Mouse (Mus musculus) midbrain, embryonic 11.5 days (tissue): ENCODE data around the gene Brap. TPM values are rescaled to one million over a fixed set of nuclear protein-coding genes. Genes with fewer than 3 reads are reported as not detected.
"Not testable (repeated sequence)": the region's sequence is repeated elsewhere in the genome, so short reads cannot be mapped to it uniquely, and the experiment has no call there.

ENCODE experiments used
- ATAC-seq: fragments of 200-750 bp; cut with Nextera tagmentation; 2 replicates; pipeline ENCODE4 v1.8.0; 2017; ENCODE audit warnings: moderate TSS enrichment, moderate library complexity; ENCODE audit not compliant: low FRiP score
- DNase-seq: peaks from one replicate; pipeline ENCODE4 v3.0.0; 2015; ENCODE audit warnings: low spot score; ENCODE audit errors: missing footprints
- H3K27ac ChIP-seq: fragments of 300-500 bp; sonication (generic); 2 replicates; pipeline ENCODE4 v1.5.1; 2014; ENCODE audit warnings: low read depth, low read length
- H3K27me3 ChIP-seq: fragments of 300-500 bp; sonication (generic); 2 replicates; pipeline ENCODE4 v1.6.1; 2014; ENCODE audit warnings: mild to moderate bottlenecking, low read length, moderate library complexity, mixed read lengths; ENCODE audit not compliant: control insufficient read depth, insufficient read depth
- H3K36me3 ChIP-seq: fragments of 300-500 bp; sonication (generic); 2 replicates; pipeline ENCODE4 v1.6.1; 2014; ENCODE audit warnings: mild to moderate bottlenecking, low read length, moderate library complexity, mixed read lengths; ENCODE audit not compliant: control insufficient read depth, insufficient read depth
- H3K4me1 ChIP-seq: fragments of 300-500 bp; sonication (generic); 2 replicates; pipeline ENCODE4 v1.6.1; 2014; ENCODE audit warnings: low read length; ENCODE audit not compliant: control insufficient read depth, insufficient read depth
- H3K4me2 ChIP-seq: fragments of 300-500 bp; sonication (generic); 2 replicates; pipeline ENCODE4 v1.6.1; 2014; ENCODE audit warnings: mild to moderate bottlenecking, moderate library complexity
- H3K4me3 ChIP-seq: fragments of 300-500 bp; sonication (generic); 2 replicates; pipeline ENCODE4 v1.5.1; 2014; ENCODE audit warnings: low read depth, low read length
- H3K9ac ChIP-seq: fragments of 300-500 bp; sonication (generic); 2 replicates; pipeline ENCODE4 v1.6.1; 2014; ENCODE audit warnings: low read length
- H3K9me3 ChIP-seq: fragments of 300-500 bp; sonication (generic); 2 replicates; pipeline ENCODE4 v1.6.1; 2016; ENCODE audit warnings: low read length; ENCODE audit not compliant: control insufficient read depth
- WGBS: fragments of 180-500 bp; shearing (Covaris S2); extraction: QIAGEN DNeasy Blood & Tissue Kit; methylation state at CpG from one replicate; pipeline ENCODE4 v1.1.7; 2014; 5-methylcytosine and 5-hydroxymethylcytosine counted together
- polyA plus RNA-seq: library from polyadenylated mRNA; unstranded; fragments of >200 nt; fragmentation: Nextera tagmentation; extraction: Ambion mirVana; gene quantifications from 2 replicates; pipeline ENCODE4 v1.2.1, GENCODE M21; 2014

Brap gene
- polyA plus RNA-seq, 1 experiment from 2014 or later, result 43.0 TPM

- 83% methylated on average over 7 of the region's 7 CpGs for WGBS
- Histone ChIP-seq H3K9me3 (no peaks in the 10 kb centered on the region), H3K27ac (no peak overlapping the region), H3K9ac (no peak overlapping the region), H3K4me2 (no peak overlapping the region), H3K27me3 (no peaks in the 10 kb centered on the region), H3K4me3 (no peak overlapping the region), H3K4me1 (no peaks in the 10 kb centered on the region), H3K36me3 (0 out of 2 replicates have a peak, but pooled peaks cover 3% of the 10 kb centered on the region)
- DNase-seq, result no peak
- no peak for ATAC-seq
These were observed 30.3 kb downstream of the Brap start for GRCm38 (mm10) chr5:121690482-121691211.

- not testable (repeated sequence) for H3K4me1 ChIP-seq, H3K27me3 ChIP-seq, H3K4me2 ChIP-seq, H3K9ac ChIP-seq, H3K4me3 ChIP-seq, H3K36me3 ChIP-seq, H3K27ac ChIP-seq, H3K9me3 ChIP-seq, ATAC-seq, DNase-seq
- WGBS, result 90% methylated on average over 7 of the region's 7 CpGs
These were observed 31.1 kb downstream of the Brap start for GRCm38 (mm10) chr5:121691436-121691835.

DNA sequence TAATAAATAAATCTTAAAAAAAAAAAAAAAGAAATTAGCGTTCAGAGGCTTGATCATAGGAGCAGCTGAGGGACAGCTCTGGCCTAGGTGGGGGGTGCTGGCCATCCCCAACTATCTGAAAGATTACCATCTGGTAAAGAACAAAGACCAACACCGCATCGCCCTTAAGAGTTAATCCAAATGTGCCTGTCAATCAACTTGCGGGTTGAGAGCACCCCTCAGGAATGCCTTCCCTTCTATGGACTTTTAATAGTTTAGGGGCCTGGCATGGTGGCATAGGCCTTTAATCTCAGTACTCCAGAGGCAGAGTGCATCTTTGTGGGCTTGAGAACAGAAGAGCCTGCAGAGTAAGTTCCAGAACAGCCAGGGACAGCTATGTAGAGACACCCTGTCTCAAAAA is 32.5 kb downstream of the Brap start:
- Histone ChIP-seq H3K27ac (no peak overlapping the region), H3K9ac (no peak overlapping the region), H3K9me3 (no peaks in the 10 kb centered on the region), H3K27me3 (no peaks in the 10 kb centered on the region), H3K4me1 (no peaks in the 10 kb centered on the region), H3K4me3 (no peak overlapping the region), H3K4me2 (no peak overlapping the region), H3K36me3 (no peaks in the 10 kb centered on the region)
- DNase-seq, result no peak
- ATAC-seq, result no peak
- WGBS, result 85% methylated on average over 4 of the region's 4 CpGs

DNA sequence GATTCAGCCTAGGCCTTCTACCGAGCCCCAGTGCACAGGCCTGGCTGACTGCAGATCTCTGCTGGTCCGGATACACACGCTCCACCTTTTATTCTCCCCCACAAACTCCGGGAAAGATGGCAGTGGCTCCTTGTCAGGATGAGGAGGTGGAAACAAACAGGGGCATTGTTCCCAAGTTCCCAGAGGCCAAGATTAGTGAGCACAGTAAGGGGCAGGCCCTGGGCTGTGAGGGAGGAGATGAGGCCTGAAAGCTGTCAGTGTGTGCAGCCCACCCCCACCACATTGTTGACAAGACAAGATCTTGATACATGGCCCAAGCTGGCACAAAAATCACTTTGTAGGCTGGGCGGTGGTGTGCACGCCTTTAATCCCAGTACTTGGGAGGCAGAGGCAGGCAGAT is 36.4 kb downstream of the Brap start:
- H3K27ac ChIP-seq, result no peak overlapping the region
- H3K36me3 ChIP-seq, result no peaks in the 10 kb centered on the region
- H3K4me2 ChIP-seq, result no peak overlapping the region
- 54% methylated on average over 6 of the region's 6 CpGs for WGBS
- ATAC-seq (no peak), DNase-seq (no peak)
- no peak overlapping the region for H3K4me3 ChIP-seq
- no peaks in the 10 kb centered on the region for H3K4me1 ChIP-seq
- no peak overlapping the region for H3K9ac ChIP-seq
- H3K9me3 ChIP-seq, result no peaks in the 10 kb centered on the region
- no peaks in the 10 kb centered on the region for H3K27me3 ChIP-seq

DNA sequence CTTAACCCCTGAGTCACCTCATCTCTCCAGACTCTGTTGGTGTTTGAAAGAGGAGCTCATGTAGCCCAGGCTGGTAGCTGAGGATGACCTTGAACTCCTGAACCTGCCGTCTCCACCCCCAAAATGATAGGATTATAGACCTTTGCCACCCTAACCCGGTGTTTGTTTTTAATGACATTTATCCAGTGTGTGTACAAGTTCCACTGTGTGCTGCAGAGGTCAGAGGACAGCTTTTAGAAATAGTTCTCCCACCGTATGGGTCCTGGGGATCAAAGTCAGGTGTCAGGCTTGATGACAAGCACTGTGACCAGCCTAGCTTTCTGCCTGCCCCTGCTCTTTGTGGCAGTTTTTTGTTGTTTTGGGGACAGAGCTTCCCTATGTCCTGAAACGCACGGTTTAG is 39.5 kb downstream of the Brap start:
- Histone ChIP-seq H3K9ac (no peak overlapping the region), H3K27me3 (no peaks in the 10 kb centered on the region), H3K4me1 (peaks cover 4% of the 10 kb centered on the region), H3K36me3 (no peaks in the 10 kb centered on the region), H3K4me3 (no peak overlapping the region), H3K9me3 (no peaks in the 10 kb centered on the region), H3K4me2 (no peak overlapping the region), H3K27ac (no peak overlapping the region)
- ATAC-seq, result no peak
- DNase-seq, result no peak
- 51% methylated on average over 5 of the region's 5 CpGs for WGBS

DNA sequence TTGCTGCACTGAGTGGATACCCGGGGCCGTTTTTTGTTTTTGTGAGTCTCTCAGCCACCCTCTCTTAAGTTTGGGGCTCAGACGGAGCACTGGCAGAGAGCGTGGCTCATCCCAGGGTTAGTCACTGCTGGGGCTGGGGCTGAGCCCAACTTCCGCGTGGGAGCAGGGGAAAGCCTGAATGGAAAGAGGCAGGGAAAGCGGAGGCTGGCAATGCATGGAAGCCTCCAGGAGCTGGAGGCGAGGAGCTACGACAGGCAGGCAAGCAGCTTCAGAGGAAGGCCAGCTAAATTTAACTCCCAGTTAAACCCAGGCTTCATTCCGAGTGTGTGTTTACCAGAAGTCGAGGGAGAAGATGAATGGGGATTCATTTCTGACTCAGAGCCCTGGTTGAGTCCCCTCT is 40.1 kb downstream of the Brap start:
- H3K4me3 ChIP-seq, result no peak overlapping the region
- H3K4me2 ChIP-seq, result no peak overlapping the region
- no peaks in the 10 kb centered on the region for H3K36me3 ChIP-seq
- DNase-seq (no peak), ATAC-seq (no peak)
- WGBS, result 35% methylated on average over 11 of the region's 11 CpGs
- H3K9ac ChIP-seq, result 0 out of 2 replicates have a peak overlapping the region, but pooled peaks have one; percentile 3
- no peaks in the 10 kb centered on the region for H3K9me3 ChIP-seq
- H3K4me1 ChIP-seq, result peaks cover 5% of the 10 kb centered on the region
- H3K27me3 ChIP-seq, result no peaks in the 10 kb centered on the region
- no peak overlapping the region for H3K27ac ChIP-seq

GRCm38 (mm10) chr5:121701111-121701769 is 40.9 kb downstream of the Brap start:
- Histone ChIP-seq H3K9me3 (no peaks in the 10 kb centered on the region), H3K4me3 (no peak overlapping the region), H3K27ac (no peak overlapping the region), H3K4me2 (no peak overlapping the region), H3K36me3 (no peaks in the 10 kb centered on the region), H3K27me3 (no peaks in the 10 kb centered on the region), H3K4me1 (peaks cover 5% of the 10 kb centered on the region), H3K9ac (no peak overlapping the region)
- DNase-seq, result no peak
- ATAC-seq, result no peak
- 56% methylated on average over 8 of the region's 8 CpGs for WGBS

GRCm38 (mm10) chr5:121703341-121703740 is 43.0 kb downstream of the Brap start:
- WGBS, result 82% methylated on average over 1 of the region's 1 CpGs
- H3K9ac ChIP-seq, result no peak overlapping the region
- ATAC-seq (no peak), DNase-seq (no peak)
- no peaks in the 10 kb centered on the region for H3K36me3 ChIP-seq
- H3K27ac ChIP-seq, result no peak overlapping the region
- no peaks in the 10 kb centered on the region for H3K9me3 ChIP-seq
- H3K4me3 ChIP-seq, result no peak overlapping the region
- peaks cover 5% of the 10 kb centered on the region for H3K4me1 ChIP-seq
- H3K4me2 ChIP-seq, result no peak overlapping the region
- no peaks in the 10 kb centered on the region for H3K27me3 ChIP-seq

DNA sequence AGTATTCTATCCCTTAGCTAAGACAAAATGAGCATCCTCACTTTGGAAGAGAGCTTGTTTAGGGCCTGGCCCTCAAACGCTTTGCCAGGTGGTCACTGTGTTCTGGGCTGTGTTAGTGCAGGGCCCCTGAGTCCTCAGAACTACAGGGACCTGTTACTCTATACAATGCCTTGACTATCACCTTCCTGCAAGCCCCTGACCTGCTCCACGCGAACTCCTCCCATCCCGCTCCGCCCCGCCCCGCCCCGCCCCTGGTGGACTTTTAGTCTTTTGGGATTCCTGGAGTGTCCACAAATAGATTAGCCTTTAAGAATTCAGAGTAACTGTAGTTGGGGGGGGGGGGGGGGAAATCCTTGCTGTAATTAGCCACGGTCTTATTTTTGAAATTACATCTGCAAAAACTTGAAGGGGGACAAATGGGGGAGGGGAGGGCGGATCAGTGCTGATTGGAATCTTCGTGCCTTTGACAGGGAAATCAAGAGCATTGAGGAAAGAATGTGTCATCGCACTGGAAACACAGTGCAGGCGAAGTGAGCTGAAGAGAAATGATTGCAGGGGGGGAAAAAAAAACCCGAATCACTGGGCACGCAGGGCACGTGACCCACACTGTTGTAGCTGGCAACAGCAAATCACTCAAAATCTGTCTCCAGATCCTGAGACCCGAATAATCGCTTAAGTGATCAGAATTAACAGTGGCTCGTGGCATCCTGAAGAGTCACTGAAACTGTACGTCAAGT is 44.3 kb downstream of the Brap start:
- Histone ChIP-seq H3K4me3 (0 out of 2 replicates have a peak overlapping the region, but pooled peaks have one; percentile 3), H3K36me3 (no peaks in the 10 kb centered on the region), H3K27ac (no peak overlapping the region), H3K4me1 (peaks cover 5% of the 10 kb centered on the region), H3K4me2 (peak overlapping the region; percentile 36), H3K27me3 (no peaks in the 10 kb centered on the region), H3K9me3 (no peaks in the 10 kb centered on the region), H3K9ac (no peak overlapping the region)
- DNase-seq, result peak; percentile 85
- WGBS, result 12% methylated on average over 20 of the region's 20 CpGs
- 0 out of 2 replicates have a peak, but pooled peaks have one; percentile 52 for ATAC-seq
